Mouse (Mus musculus) CD8-positive naive resting alpha-beta T cell, adult 2 months (primary cell): Measurements from ENCODE around the gene Pxk.

Experiments used
- DNase-seq, 2 experiments: peaks; one replicate each; pipeline ENCODE4 v3.0.0; 2022; ENCODE audit warnings: low read depth in 2 of 2, low spot score in 2 of 2

Pxk gene

GRCm38 (mm10) chr14:8097978-8098686, at the start of gene Pxk:
TSS of gene Pxk (plus strand) at chr14:8098211.
- DNase-seq, result peak; percentile 87 to 89

DNA sequence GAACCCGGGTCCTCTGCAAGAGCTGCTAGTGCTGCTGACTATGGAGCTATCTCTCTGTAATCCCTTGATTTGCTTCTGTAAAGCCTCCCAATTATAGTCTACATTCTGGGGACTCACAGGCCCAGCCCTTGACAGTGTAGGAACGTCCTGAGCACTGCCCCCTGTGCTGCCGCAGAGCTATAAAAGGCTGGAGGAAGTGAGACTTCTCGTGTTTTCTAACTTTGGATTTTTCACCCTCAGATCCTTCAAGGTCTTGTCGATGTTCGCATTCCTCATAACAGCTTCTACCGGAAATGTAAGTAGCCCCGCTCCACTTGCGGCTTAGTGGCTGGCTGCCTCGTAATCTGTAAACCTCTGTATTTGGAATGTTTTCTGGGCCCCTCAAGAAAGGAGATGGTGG, 48.7 kb upstream of the Pxk start:
- no peak for DNase-seq

GRCm38 (mm10) chr14:8051869-8052268, 46.1 kb upstream of the Pxk start:
- DNase-seq, result no peak

DNA sequence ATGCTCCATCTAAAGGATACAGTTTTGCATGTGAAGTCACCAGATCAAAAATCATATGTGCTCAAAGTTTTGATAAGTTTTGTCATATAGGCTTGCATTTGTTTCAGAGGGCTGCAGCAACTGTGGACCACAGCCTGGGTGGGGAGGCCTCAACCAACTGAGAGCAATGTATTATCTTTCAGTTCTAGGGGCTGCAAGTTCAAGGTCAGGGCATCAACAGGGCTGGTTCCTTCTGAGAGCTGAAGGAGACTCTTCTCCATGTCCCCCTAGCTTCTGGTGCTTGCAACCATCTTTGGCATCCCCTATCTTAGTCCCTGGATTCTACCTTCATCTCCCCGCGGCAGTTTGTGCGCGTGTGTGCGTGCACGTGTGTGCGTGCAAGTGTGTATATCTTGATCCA, 45.4 kb upstream of the Pxk start:
- DNase-seq, result no peak

DNA sequence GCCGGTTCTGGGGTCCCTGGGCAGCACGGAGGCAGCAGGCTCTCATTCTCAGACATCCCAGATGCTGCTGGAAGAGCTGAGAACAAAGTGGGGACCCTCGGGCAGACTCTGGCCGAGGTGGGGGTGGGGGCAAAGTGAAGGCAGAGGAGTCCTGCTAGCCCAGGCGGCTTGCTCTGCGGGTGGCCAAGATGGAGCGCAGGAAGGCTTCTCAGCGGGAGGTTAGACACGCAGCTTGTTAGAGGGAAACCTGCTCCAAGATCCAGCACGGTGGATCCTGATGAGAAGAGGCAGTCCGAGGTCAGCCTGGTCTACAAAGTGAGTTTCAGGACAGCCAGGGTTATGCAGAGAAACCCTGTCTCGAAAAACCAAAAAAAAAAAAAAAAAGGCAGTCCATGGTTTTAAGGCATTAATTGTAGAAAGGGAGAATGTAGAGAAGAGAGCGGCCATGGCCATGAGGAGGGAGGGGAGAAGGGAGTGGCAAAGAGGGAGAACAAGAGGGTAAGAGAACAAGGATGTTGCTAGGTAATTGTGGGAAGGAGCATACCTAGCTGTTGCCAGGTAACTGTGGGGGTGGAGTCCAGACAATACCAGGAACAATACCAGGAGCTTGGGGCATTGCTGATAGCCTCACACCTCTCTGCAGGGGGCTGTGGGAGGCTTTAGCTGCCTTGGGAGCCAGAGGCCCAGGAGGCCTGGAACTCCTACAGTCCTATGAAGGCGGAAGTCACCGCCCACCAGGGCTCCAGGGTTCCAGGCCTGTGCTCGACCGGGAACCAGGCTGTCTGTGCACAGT, 43.5 kb upstream of the Pxk start:
- DNase-seq, result no peak

- no peak for DNase-seq
Observed at GRCm38 (mm10) chr14:8056076-8056475, 41.9 kb upstream of the Pxk start.

- no peak for DNase-seq
Observed at GRCm38 (mm10) chr14:8059938-8060337, 38.1 kb upstream of the Pxk start.

GRCm38 (mm10) chr14:8062076-8062475, 35.9 kb upstream of the Pxk start:
- no peak for DNase-seq

- DNase-seq, result no peak
Observed at GRCm38 (mm10) chr14:8062537-8063301, 35.3 kb upstream of the Pxk start.

GRCm38 (mm10) chr14:8063835-8064785, 33.9 kb upstream of the Pxk start:
- no peak for DNase-seq

DNA sequence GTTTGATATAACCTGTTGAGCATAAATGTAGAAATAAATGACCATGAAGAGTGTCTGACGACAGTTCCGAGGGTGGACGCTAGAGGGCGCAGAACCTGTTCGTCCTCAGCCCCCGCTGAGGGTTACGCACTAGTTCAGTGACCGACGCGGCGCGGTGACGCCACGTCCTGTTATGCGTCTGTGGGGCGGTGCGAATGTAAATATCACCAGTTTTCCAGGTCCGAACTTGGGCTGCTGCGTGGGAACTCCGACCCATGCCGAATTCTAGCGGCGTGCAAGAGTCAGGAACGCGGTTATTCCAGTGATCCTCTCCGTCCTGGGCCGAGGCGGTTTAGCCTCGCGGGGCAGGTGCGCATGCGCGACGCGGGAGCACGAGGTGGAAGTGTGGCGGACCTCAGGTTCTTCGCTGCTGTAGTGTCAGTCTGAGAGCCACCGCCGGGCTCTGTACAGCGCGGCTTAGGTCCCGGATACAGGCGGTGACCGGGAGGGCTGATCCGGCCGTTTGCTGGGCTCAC, 17.8 kb upstream of the Pxk start, which contains the start of gene Rpp14:
Rpp14 (plus strand) TSS at position 203 of the 515 bp plus-strand sequence.
- peak; percentile 93 to 94 for DNase-seq

DNA sequence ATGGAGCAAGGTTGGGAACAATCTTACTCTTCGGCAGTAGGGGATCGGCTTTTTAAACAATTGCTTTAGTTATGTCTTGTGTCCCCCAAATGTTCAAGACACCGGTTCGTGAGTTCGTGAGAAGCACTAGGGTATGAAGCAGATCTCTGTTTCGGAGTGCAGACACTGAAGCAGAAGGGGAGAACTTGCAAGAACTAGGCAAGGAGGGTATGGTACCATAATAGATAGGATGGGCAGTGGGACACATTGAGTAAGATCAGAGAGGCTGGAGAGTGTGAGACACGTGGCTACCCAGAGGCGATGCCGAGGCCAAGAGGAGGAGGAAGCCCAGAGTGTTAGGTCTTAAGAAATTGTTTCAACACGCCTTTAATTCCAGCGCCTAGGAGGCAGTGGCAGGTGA, 17.3 kb upstream of the Pxk start:
- peak; percentile 8 to 21 for DNase-seq

GRCm38 (mm10) chr14:8082949-8083348, 15.1 kb upstream of the Pxk start:
- no peak for DNase-seq

GRCm38 (mm10) chr14:8089016-8089415, 9.0 kb upstream of the Pxk start:
- DNase-seq, result no peak

DNA sequence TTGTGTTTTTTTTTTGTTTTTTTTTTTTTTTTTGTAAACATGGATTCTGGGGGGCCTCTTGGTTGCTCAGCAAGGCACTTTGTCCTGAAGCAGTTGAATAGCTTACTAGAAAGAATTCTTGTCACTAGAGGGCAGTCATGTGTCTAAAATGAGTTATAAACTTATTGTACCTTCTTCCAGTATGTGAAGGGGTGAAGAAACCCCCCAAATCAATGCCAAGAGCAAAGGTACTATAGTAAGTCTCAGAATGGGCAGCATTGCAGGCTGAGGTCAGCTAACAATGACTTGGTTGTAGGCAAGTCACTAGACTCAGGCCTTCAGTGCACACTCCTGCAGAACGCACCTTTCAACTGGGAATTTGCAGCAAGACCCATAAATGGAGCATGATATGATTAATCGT, 5.4 kb upstream of the Pxk start:
- DNase-seq, result peak in 1 of 2 experiments; percentile 50

DNA sequence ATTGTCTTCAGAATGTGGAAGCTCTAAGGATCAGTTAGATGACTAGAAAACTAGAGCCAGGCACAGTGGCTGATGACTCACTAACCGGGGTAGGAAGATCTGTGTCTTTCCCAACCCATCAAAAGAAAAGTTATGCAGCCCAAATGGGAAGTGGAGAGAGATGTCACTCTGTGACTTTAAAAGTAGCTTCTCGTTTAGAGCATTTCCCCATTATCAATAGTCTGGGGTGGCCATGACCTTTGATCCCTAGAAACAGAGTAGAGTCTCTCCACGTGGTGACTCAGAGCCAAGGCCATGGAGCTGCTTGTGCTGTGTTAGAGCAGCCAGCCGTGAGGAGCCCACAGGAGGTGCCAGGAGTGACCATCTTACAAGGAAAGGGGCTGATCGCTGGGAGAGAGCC, 4.6 kb upstream of the Pxk start:
- no peak for DNase-seq

DNA sequence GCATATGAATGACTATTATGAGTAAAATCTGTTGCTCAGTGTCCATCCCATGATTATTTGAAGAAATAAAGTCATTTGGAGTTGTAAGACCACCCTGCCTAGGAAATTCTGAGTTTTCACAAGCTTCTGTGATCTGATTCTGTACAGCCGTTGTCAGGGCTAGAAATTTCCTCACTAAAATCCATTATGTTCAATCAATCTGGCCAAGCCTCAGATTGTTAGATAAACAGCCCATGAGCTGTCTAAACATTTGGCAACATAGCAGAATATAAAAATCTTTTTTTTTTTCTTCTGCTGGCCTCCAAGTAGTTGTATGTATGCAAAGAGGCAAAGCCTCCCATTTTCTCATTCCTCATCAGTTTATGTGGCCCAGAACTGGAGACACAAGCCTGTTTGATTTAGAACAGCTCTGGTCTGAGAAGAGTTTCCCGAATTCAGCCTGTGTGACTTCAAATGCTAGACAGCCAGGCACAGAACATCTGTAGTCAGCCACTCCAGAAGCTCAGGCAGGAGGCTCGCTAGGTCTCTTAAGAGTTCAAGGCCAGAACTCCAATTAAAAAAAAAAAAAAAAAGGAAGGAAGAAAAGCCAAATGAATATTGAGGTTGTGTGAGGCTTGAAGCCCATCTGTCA, 3.0 kb upstream of the Pxk start:
- no peak for DNase-seq

- DNase-seq, result no peak
Observed at GRCm38 (mm10) chr14:8095562-8095950, 2.5 kb upstream of the Pxk start.

- DNase-seq, result no peak
Observed at GRCm38 (mm10) chr14:8098687-8098995, 630 bp downstream of the Pxk start.

- peak; percentile 34 to 40 for DNase-seq
Observed at GRCm38 (mm10) chr14:8099561-8100021, 1.6 kb downstream of the Pxk start.
